Mouse (Mus musculus) gastrocnemius, adult 18-20 months (tissue): Measurements from ENCODE around the gene Rexo4. TPM values are rescaled to one million over a fixed set of nuclear protein-coding genes. Genes with fewer than 3 reads are reported as not detected.

Source experiments
- DNase-seq: peaks from one replicate; pipeline ENCODE4 v3.0.0; 2021; ENCODE audit warnings: low spot score
- total RNA-seq, 2 experiments: library from RNA; stranded (reverse); gene quantifications; 2 replicates each; pipeline ENCODE4 v1.2.3; 2021

Gene Rexo4
- total RNA-seq, 2 experiments from 2014 or later = 14.4 to 14.7 TPM

GRCm38 (mm10) chr2:26950411-26950810 is 13.8 kb downstream of the Rexo4 start:
- no peak for DNase-seq

DNA sequence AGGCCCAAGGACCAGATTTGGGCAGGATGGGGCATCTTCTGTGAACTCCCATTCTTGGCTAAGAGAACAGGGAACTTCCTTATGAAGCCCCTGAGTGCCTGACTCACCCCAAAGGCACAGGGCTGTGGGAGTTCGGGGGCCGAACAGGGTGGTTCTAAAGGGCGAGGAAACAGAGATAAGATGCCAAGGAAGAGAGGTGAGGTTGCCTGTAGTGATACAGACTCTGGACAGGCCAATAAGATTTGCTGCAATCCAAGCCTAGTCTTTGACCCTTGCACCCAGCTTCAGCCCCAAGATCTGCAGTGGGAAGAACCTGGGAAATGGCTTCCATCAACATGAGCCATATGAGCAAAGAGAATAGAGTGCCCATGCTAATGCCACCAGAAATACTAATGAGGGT is 20.9 kb downstream of the Rexo4 start:
- DNase-seq = no peak

DNA sequence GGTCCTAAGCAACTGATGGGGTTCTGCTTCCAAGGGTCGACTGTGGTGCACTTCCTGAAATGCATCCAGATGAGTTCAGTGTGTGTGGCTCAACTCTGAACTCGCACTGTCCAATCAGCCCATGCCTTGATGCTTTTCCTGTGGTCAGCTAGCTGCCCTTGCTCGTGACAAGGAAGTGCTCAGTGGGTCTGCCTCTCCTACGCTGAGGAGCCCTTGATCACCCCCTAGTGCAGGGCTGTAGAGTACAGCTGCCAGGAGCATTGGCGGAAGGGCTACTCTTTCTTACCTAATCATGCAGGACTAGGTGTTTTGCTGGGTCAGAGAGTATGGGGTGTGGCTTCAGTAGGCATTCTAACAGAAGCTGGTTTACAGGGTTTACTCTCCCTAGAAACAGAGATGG is 22.6 kb downstream of the Rexo4 start:
- no peak for DNase-seq

GRCm38 (mm10) chr2:26936425-26936824 is 27.8 kb downstream of the Rexo4 start:
- DNase-seq = no peak

- DNase-seq = no peak
Observed at GRCm38 (mm10) chr2:26935286-26935685, 28.9 kb downstream of the Rexo4 start.

DNA sequence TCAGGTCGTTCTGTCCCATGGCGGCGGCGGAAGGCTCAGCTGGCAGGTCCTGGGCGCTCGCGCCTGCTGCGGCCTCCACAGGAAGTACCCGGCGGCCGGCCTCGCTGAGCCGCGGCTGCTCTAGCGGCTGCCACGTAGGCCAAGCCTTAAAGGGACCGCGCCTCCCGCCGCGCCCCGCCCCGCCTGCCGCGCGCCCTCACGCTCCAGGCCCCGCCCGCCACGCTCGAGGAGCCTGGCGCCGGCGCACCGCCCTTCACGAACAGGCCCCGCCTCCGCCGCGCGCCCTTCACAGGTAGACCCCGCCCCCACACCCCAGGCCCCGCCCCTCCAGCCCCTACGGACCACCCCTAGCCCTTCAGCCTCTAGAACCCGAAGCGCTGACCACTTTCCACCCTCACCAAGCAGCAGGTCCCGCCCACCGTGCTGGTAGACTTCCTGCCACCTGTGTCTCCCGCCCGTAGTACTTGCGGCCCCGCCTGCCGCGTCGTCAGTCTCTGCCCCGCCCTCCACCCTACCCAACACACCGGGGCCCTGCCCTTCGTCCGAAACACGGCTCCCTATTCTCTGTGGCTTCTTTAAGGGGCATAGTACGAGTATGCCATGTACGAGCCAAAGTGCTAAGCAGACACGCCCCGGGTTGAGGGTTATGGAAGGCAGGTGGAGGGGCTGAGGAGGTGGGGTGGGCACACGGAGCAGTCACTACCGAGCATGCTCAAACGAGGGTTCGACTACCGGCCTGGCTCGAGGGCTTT is 30.7 kb downstream of the Rexo4 start, which contains the start of the genes Surf4 and Stkld1:
Gene Surf4, minus strand, starts transcription at position 625 of the 752 bp plus-strand sequence.
Gene Stkld1, plus strand, starts transcription at position 744 of the 752 bp plus-strand sequence.
- peak; percentile 89 for DNase-seq

DNA sequence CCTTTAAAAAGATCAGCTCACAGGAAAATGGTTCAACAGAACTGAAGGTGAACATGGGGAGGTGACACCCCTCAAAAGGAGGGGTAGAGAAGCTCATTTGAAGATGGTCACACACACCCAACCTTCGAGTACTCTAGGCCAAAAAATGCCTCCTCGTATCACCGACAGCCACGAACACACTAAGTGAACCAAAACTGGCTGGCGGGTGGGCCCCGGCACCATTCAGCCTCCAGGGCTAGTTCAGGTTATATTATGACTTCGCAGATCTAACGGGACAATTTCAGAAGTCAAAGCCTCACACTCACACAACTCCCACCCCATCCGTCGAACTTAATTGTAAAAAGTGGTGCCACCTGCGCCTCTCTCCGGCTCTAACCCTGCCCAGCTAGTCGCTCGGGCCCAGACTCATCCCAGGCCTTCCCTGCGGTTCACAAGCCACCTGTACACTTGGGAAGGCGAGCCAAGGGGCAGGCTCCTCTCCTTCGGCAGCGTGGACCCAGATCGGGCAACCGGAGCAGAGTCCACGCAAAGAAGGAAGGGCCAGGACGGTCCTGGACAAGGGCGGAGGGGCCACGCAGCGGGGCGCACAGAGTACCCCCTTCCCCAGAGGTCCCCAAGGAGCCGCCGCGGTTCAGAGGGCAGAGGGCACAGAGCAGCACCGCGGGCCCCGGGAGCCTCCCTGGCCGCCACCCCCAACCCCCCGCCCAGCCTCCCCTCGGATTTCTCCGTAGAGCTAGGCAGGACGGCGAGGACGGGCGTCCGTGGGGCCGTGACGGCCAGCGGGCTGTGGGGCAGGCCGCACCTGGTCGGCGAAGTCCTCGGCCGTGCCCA is 31.5 kb downstream of the Rexo4 start:
- peak; percentile 21 for DNase-seq

DNA sequence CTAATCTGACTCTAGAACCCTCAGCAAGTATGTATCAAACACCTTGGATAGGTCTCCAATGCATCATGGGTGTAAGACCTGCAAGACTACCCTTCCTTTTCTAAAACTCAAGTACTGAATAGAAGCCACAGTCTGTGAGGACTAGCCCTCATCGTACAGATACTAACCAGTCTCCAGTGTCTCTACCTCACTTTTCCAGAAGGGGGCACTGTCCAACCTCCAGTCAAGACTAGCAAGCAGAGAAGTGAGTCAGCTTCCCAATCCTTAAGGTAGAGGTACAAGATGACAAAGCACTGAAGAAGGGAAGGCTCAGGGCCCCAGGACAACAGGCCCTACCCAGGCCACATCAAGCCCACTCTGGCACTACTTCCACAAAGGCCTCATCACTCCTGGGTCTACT is 33.8 kb downstream of the Rexo4 start:
- peak; percentile 64 for DNase-seq

DNA sequence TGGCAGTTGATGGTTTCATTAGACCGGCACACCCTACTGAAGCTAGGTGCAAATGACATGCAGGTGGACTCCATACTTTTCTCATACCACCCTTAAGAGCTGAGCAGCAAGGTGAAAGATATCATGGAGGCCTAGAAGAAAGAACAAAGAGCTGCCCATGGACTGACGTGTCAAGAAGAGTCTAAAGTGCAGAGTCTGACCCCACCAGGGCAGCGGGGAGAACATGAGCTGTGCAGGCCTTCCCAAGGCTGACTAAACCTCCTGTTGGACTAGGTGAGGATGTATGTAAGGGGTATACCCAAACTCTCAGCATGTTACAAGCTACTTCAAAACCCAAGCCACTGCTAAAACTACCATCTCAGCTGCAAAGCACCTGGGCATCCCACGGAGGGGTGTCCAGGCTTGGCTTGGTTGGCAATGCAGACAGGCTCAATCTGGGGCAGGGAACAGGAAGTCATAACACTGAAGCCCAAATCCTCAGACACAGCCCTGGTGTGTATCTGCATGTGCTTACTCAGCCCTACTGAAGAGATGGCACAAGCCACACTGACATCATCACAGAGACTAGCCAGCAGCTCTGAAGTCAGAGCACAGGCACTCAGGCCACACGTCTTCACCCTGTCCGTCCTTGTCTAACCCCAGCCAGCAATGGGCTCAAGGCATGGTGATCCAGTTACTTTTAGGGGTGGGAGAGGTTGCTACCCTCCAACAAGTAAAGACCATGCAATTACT is 36.3 kb downstream of the Rexo4 start:
- DNase-seq = no peak

DNA sequence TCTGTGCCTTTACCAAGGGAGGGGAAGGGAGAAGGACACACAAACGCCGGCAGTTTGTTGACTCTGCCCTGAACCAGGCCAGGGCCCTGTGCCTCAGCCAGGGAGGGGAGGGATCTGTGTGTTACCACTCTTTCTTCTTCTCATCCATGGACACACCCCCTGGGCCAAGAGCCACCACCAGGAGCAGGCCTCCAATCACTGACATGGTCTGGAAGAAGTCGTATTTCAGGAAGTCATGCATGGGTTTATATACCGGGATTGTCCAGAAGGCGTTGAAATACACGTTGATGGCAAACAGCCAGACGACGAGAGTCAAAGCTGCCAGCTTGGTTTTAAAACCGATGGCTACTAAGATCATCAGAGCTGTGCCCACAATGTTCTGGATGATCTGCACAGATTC is 42.4 kb downstream of the Rexo4 start:
- no peak for DNase-seq

- no peak for DNase-seq
Observed at GRCm38 (mm10) chr2:26920190-26920855, 43.9 kb downstream of the Rexo4 start.

GRCm38 (mm10) chr2:26919684-26920083 is 44.5 kb downstream of the Rexo4 start:
- no peak for DNase-seq

- no peak for DNase-seq
Observed at GRCm38 (mm10) chr2:26916738-26917137, 47.4 kb downstream of the Rexo4 start.

- DNase-seq = peak; percentile 78
Observed at GRCm38 (mm10) chr2:26915927-26916728, 48.1 kb downstream of the Rexo4 start, which contains the start of the genes Surf2 and Surf1. Gene Surf2 (plus strand): TSS chr2:26916367. Gene Surf1 (minus strand): TSS chr2:26916530.

- no peak for DNase-seq
Observed at GRCm38 (mm10) chr2:26914148-26914941, 49.8 kb downstream of the Rexo4 start.

GRCm38 (mm10) chr2:26913416-26914147 is 50.6 kb downstream of the Rexo4 start:
- no peak for DNase-seq

DNA sequence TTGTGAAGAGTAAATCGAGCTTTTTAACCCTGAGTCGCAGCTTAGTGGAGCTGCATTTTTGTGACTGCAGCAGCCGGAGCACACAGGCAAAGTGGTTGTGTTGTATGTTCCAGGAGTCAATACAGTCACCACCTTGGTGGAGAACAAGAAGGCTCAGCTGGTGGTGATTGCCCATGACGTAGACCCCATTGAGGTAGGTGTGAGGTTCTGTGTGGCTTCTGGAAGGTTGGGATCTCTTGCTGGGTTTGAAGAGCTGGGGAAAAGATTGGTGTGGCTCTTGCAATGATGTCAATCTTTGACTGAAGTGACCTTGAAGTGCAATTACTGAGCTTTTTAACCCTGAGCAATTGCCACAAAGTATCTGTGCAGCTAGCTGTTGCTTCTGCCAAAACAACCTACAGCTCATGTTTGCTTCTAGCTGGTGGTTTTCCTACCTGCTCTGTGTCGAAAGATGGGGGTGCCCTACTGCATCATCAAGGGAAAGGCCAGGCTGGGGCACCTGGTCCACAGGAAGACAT is 51.9 kb downstream of the Rexo4 start:
- no peak for DNase-seq

DNA sequence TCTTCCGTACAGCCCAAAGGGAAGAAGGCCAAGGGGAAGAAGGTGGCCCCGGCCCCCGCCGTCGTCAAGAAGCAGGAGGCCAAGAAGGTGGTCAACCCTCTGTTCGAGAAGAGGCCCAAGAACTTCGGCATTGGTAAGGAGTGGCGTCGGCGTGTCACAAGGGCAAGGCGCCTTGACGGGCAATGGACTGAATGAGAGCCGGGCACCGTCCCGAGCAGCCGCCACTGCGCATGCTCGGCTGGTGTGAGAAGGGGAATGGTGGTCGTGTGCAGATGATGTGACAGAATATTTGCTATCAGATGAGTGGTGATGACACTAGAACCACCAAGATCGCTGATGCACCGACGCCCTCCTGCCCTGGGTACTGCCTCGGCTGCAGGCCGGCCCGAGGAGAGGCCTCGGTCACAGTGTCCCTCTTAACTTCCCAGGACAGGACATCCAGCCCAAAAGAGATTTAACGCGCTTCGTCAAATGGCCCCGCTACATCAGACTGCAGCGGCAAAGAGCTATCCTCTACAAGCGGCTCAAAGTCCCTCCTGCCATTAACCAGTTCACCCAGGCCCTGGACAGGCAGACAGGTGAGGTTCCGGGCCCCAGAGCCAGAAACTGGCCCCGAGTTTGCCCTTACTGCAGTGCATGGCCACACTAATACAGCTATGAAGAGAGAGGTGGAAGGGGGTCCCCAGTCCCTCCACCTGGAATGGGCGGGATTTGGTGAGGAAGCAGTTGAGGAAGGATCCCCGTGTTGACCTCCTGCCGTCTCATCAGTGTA is 53.0 kb downstream of the Rexo4 start:
- DNase-seq = no peak
